Mouse (Mus musculus) MEL (cell line): ENCODE measurements at regions not wholly inside any gene's neighbourhood (a gene's known extent, or its start where the extent isn't known, plus 50 kb on each side); places are given as distances from the start of the nearest gene placed in this dataset.

Source experiments
- BHLHE40 ChIP-seq: IDR thresholded peaks from 2 replicates; pipeline ENCODE4 v1.6.1; 2012; ENCODE audit warnings: low read depth, mild to moderate bottlenecking, inconsistent platforms, low read length, improper control_type of control experiment, borderline replicate concordance
- CTCF ChIP-seq, 3 experiments: IDR thresholded peaks in 2 of 3; conservative IDR thresholded peaks in 1 of 3; 2 replicates each; pipeline ENCODE4 v1.5.1; 2011 to 2012; ENCODE audit warnings: low read length in 3 of 3, low read depth in 2 of 3, mild to moderate bottlenecking in 2 of 3, improper control_type of control experiment in 1 of 3, inconsistent platforms in 1 of 3, mixed read lengths in 1 of 3, moderate library complexity in 1 of 3; ENCODE audit not compliant: control insufficient read depth in 1 of 3, insufficient read depth in 1 of 3, poor library complexity in 1 of 3, severe bottlenecking in 1 of 3
- ELF1 ChIP-seq: IDR thresholded peaks from 2 replicates; pipeline ENCODE4 v1.6.1; 2014; ENCODE audit warnings: low read depth, mild to moderate bottlenecking, inconsistent platforms, low read length, improper control_type of control experiment, moderate library complexity
- EP300 ChIP-seq, 2 experiments: IDR thresholded peaks; 2 replicates each; pipeline ENCODE4 v1.6.1; 2011; ENCODE audit warnings: improper control_type of control experiment in 2 of 2, low read length in 2 of 2, low read depth in 1 of 2, mild to moderate bottlenecking in 1 of 2
- MAX ChIP-seq: IDR thresholded peaks from 2 replicates; pipeline ENCODE4 v1.6.1; 2011; ENCODE audit warnings: low read length, improper control_type of control experiment
- MEF2A ChIP-seq: IDR thresholded peaks from 2 replicates; pipeline ENCODE4 v1.6.1; 2014; ENCODE audit warnings: low read depth, mild to moderate bottlenecking, inconsistent platforms, low read length, improper control_type of control experiment; ENCODE audit not compliant: poor library complexity, insufficient replicate concordance, severe bottlenecking; ENCODE audit errors: extremely low read depth
- MYC ChIP-seq: IDR thresholded peaks from 2 replicates; pipeline ENCODE4 v1.6.1; 2011; ENCODE audit warnings: low read depth, mild to moderate bottlenecking, low read length, improper control_type of control experiment, moderate library complexity
- NELFE ChIP-seq: IDR thresholded peaks from 2 replicates; pipeline ENCODE4 v1.6.1; 2011; ENCODE audit warnings: low read depth, low read length, improper control_type of control experiment
- POLR2A ChIP-seq, 2 experiments: IDR thresholded peaks; 2 replicates each; pipeline ENCODE4 v1.6.1; 2011 to 2012; ENCODE audit warnings: low read length in 2 of 2, mild to moderate bottlenecking in 2 of 2, control low read depth in 1 of 2, improper control_type of control experiment in 1 of 2, low read depth in 1 of 2, moderate library complexity in 1 of 2; ENCODE audit not compliant: control insufficient read depth in 1 of 2, insufficient read depth in 1 of 2, poor library complexity in 1 of 2
- RCOR1 ChIP-seq: IDR thresholded peaks from 2 replicates; pipeline ENCODE4 v1.6.1; 2012; ENCODE audit warnings: low read depth, mild to moderate bottlenecking, inconsistent platforms, low read length, improper control_type of control experiment
- TBP ChIP-seq: IDR thresholded peaks from 2 replicates; pipeline ENCODE4 v1.8.0; 2011; ENCODE audit warnings: low read depth, low read length, improper control_type of control experiment

DNA sequence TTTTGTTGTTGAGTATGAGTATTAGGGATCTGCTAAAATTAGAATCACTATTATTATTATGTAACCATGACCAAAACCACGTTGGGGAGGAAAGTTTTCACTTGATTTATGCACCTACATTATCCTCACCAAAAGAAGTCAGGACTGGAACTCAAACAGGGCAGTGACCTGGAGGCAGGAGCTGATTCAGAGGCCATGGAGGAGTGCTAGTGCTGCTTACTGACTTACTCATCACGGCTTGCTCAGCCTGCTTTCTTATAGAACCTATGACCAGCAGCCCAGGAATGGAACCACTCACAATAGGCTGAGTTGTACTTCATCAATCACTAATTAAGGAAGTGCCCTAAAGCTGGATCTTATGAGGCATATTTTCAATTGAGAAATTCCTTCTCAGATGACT, 470.9 kb upstream of the Rgmb start:
- TF ChIP-seq MEF2A (no peak), MAX (no peak), BHLHE40 (no peak), CTCF (IDR thresholded peaks at IDR 0.05 in 2 of 3, conservative IDR thresholded peaks at IDR 0.05 in 1 of 3; ENCODE audit: control insufficient read depth in 1 of 3, insufficient read depth in 1 of 3, low read depth in 2 of 3, low read length in 3 of 3, poor library complexity in 1 of 3, severe bottlenecking in 1 of 3) (no peak), TBP (no peak), ELF1 (no peak), POLR2A (IDR thresholded peaks at IDR 0.05; ENCODE audit: control insufficient read depth in 1 of 2, insufficient read depth in 1 of 2, low read depth in 1 of 2, low read length in 2 of 2, poor library complexity in 1 of 2) (no peak), EP300 (IDR thresholded peaks at IDR 0.05; ENCODE audit: low read depth in 1 of 2, low read length in 2 of 2) (no peak), RCOR1 (no peak), MYC (no peak), NELFE (no peak)
